Mouse (Mus musculus) gastrocnemius, postnatal 36 days (tissue): ENCODE data around the gene Atp13a2. TPM values are rescaled to one million over a fixed set of nuclear protein-coding genes. Genes with fewer than 3 reads are reported as not detected.

Experiments used
- DNase-seq, 2 experiments: peaks; one replicate each; pipeline ENCODE4 v3.0.0; 2022
- intact Hi-C: fragments of 180-260 bp; cut with DNase I; formaldehyde crosslinking; loops from one replicate; pipeline ENCODE4 v1.15.1; 2025
- total RNA-seq, 2 experiments: library from RNA; stranded (reverse); gene quantifications; 2 replicates each; pipeline ENCODE4 v1.2.3; 2021

The Atp13a2 gene
- total RNA-seq, 2 experiments from 2014 or later = 16.6 to 17.5 TPM

- intact Hi-C loops = no loop called here
- no peak for DNase-seq
Observed at GRCm38 (mm10) chr4:141024052-141024451, 37.4 kb downstream of the Atp13a2 start.

GRCm38 (mm10) chr4:141024992-141025391 is 38.3 kb downstream of the Atp13a2 start:
- intact Hi-C loops = no loop called here
- DNase-seq = no peak

- intact Hi-C loops = loop anchor here (2.0 to 10.0 kb wide), 3 partner anchors 48 to 216 kb away; partner anchors contain the start of gene Padi3
- DNase-seq = no peak
Observed at GRCm38 (mm10) chr4:141030541-141031206, 44.0 kb downstream of the Atp13a2 start.

GRCm38 (mm10) chr4:141031733-141032132 is 45.1 kb downstream of the Atp13a2 start:
- peak; percentile 79 to 83 for DNase-seq
- intact Hi-C loops = loop anchor here (2.0 to 10.0 kb wide), 3 partner anchors 49 to 217 kb away; partner anchors contain the start of gene Padi3

- no peak for DNase-seq
- intact Hi-C loops = loop anchor here (5.0 to 10.0 kb wide), 2 partner anchors 52 to 219 kb away; partner anchors contain the start of gene Padi3
Observed at GRCm38 (mm10) chr4:141033606-141034549, 47.2 kb downstream of the Atp13a2 start.

GRCm38 (mm10) chr4:141041117-141041516 is 54.4 kb downstream of the Atp13a2 start:
- no peak for DNase-seq
- intact Hi-C loops = no loop called here

- no peak for DNase-seq
- intact Hi-C loops = no loop called here
Observed at GRCm38 (mm10) chr4:141044816-141045215, 58.1 kb downstream of the Atp13a2 start.

GRCm38 (mm10) chr4:141048810-141049475 is 62.3 kb downstream of the Atp13a2 start:
- no peak for DNase-seq
- intact Hi-C loops = no loop called here

GRCm38 (mm10) chr4:141049476-141049835 is 62.8 kb downstream of the Atp13a2 start:
- DNase-seq = no peak
- intact Hi-C loops = no loop called here

GRCm38 (mm10) chr4:141052442-141052841 is 65.8 kb downstream of the Atp13a2 start:
- intact Hi-C loops = no loop called here
- no peak for DNase-seq

- DNase-seq = no peak
- intact Hi-C loops = no loop called here
Observed at GRCm38 (mm10) chr4:141053138-141053537, 66.5 kb downstream of the Atp13a2 start.

- no peak for DNase-seq
- intact Hi-C loops = no loop called here
Observed at GRCm38 (mm10) chr4:141053568-141054161, 67.0 kb downstream of the Atp13a2 start.

Other genes with a start within 250 kb of the Atp13a2 start
- gene Padi6, start 244.2 kb upstream of the Atp13a2 start, total RNA-seq = not detected
- under 1 TPM in 1 of 2 experiments, not detected in 1; 0.15 TPM for gene Padi4, start 212.6 kb upstream of the Atp13a2 start, total RNA-seq
- 1 to 10 TPM; 2.0 to 3.0 TPM for gene Padi3, start 176.2 kb upstream of the Atp13a2 start, total RNA-seq
- gene Padi1, start 141.1 kb upstream of the Atp13a2 start, total RNA-seq = under 1 TPM; 0.07 to 0.08 TPM
- gene Padi2, start 80.5 kb upstream of the Atp13a2 start, total RNA-seq = 100 to 1,000 TPM; 105 to 170 TPM
- 100 to 1,000 TPM; 568 to 650 TPM for gene Sdhb, start 25.7 kb upstream of the Atp13a2 start, total RNA-seq
- 1 to 10 TPM; 6.2 to 7.4 TPM for gene Mfap2, start 23.5 kb downstream of the Atp13a2 start, total RNA-seq
- 1 to 10 TPM; 1.7 to 2.0 TPM for gene Crocc, start 73.7 kb downstream of the Atp13a2 start, total RNA-seq
- 10 to 100 TPM; 13.3 to 15.3 TPM for gene Necap2, start 91.5 kb downstream of the Atp13a2 start, total RNA-seq
- gene Spata21, start 101.5 kb downstream of the Atp13a2 start, total RNA-seq = not detected
- gene Szrd1, start 152.9 kb downstream of the Atp13a2 start, total RNA-seq = 100 to 1,000 TPM; 141 to 150 TPM
- 1 to 10 TPM; 8.8 to 9.8 TPM for gene Fbxo42, start 161.0 kb downstream of the Atp13a2 start, total RNA-seq
- gene Rsg1, start 227.1 kb downstream of the Atp13a2 start, total RNA-seq = not detected